Mouse (Mus musculus): ENCODE results near the gene Rgs3.

Gene Rgs3

GRCm38 (mm10) chr4:62720861-62721260 lies 161.2 kb downstream of the Rgs3 start:
- no peak for DNase-seq (ENCODE audit: low read depth, low spot score)

- no peak for DNase-seq (ENCODE audit: low read depth, low spot score)
Observed at GRCm38 (mm10) chr4:62722021-62722426, 162.4 kb downstream of the Rgs3 start.

- no peak for DNase-seq (ENCODE audit: low read depth, low spot score)
Observed at GRCm38 (mm10) chr4:62723795-62724194, 164.1 kb downstream of the Rgs3 start.

DNA sequence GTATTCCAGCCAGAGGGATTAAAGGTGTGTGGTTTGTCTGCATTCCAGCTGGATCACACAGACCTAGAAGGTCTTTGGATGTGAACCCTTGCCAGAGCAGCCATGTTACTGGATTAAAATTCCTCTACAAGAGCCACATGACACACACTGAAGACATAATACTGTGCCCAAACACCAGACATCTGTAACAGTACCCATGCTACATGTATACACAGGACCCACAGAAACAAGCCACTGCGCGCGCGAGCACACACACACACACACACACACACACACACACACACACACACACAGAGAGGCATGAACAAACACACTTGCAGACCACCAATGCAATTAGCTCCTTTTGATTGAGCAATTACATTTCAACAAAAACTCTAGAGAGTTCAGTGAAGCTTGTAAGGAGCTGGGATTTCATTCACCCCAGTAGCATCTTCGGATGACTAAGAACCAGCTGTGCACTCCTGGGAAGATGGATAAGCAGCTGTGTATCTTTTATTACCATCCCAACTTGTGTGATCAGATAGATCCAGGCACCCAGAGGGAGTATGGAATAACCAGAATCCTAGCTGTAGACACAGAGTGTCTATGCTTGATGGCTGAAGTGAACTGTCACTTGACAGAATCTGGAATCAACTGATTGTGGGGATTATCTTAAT lies 166.8 kb downstream of the Rgs3 start:
- DNase-seq (ENCODE audit: low read depth, low spot score) = no peak

DNA sequence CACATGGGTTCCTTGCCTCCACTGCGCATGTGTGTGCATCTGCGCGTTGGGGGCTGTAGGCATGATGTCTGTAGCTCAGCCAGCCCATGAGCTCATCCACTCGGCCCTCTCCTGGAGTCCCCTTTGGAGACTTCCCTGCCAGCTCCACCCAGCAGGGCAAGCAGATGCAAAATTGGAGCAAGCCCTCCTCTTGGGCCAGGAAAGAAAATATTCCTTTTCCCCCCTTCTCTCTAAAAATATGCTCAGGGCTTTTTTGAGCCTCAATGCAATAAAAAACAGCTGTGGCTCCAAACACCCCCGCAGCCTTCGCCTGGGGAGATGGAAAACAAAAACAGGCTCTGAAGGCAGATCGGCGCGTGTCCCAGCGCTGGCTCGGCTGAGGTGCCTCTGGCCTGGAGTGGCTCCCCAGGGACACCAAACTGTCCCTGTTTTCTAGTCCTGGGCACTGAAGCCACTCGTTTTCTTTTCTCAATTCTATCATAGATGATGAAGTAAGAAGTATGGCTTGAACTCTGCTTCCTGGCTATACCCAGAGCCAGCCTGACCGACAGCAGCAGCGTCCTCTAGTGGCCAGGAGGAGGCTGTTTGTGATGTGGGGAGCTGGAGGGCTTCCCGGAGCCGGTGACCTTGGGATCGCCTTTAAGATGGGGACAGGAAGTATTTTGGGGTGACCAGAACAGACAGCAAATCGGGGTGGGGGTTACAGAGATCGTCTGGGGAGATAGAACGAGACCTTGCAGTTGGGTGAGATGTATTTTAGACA lies 168.1 kb downstream of the Rgs3 start:
- no peak for DNase-seq (ENCODE audit: low read depth, low spot score)

- no peak for DNase-seq (ENCODE audit: low read depth, low spot score)
Observed at GRCm38 (mm10) chr4:62728471-62728870, 168.8 kb downstream of the Rgs3 start.

DNA sequence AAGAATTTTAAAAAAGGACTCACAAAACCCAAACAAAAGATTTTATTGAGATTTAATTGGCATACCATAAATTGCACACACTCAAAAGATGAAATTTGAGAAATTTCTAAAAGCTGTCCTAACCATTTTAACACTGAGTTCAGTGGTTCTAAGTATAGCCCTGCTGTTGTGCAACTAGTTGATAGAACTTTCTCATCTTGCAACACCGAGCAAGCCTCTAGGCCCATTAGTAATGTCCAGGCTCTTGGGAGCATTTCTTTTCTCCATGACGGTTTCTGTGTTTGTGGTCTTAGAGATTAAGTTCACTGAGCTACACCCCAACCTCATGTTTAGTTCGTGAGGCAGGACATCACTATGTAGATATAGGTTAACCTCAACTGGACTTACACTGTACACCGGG lies 169.5 kb downstream of the Rgs3 start:
- DNase-seq (ENCODE audit: low read depth, low spot score) = no peak

DNA sequence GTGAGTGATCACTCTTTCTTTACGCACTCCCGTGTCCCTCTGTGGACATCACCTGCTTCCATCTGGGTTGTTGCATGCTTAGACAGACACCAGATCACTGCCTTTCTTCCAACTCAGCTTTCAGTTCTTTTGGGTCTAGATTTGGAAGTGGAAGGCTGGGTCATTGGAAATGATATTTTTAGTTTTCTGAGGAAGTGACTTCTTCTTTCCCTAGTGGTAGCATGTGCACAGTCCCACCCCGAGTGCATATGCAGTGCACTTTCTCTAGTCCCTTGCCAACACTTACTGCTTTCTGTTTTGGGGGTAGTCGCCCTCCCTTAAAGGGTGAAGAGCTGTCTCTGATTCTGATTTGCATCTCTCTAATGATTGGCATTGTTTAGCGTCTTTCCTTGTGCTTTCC lies 170.3 kb downstream of the Rgs3 start:
- DNase-seq (ENCODE audit: low read depth, low spot score) = no peak

- no peak for DNase-seq (ENCODE audit: low read depth, low spot score)
Observed at GRCm38 (mm10) chr4:62730861-62731260, 171.2 kb downstream of the Rgs3 start.

- no peak for DNase-seq (ENCODE audit: low read depth, low spot score)
Observed at GRCm38 (mm10) chr4:62731531-62732063, 171.9 kb downstream of the Rgs3 start.

DNA sequence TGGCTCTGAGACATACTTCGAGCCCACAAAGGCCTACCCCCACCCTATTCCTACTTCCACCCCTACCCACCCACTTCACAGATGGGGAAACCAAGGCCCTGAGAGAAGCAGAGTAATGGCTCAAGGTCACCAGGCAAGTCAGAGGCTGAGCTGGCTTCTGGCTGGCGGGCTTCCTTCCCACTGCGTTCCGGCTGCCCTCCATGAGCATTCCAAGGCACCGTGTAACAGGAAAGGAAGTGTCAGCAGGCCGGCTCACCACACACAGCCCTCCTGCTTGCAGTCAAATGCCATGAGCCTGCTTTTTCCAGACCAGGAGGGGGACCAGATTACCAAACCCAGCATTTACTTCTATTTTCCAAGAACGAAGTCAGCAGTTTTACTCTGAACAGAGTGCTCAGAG lies 172.4 kb downstream of the Rgs3 start:
- DNase-seq (ENCODE audit: low read depth, low spot score) = no peak

DNA sequence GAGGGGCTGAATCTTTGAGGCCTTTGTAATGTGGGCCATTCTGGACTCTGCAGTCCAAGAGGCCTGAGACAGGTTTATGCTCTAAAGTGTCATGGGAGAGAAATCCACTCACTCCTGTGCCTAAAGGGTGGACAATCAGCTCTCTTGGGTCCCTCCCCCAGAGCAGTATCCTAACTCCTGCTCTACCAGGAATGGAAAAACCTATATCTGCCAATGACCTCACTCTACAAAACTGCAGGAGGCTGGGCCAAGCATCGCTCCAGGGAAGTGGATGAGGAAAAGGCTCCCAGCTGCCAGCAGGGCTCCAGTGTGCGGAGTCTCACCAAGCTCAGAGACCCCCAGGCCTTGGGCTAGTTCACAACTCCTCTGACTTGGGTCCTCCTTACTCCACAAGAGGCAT lies 173.2 kb downstream of the Rgs3 start:
- no peak for DNase-seq (ENCODE audit: low read depth, low spot score)

DNA sequence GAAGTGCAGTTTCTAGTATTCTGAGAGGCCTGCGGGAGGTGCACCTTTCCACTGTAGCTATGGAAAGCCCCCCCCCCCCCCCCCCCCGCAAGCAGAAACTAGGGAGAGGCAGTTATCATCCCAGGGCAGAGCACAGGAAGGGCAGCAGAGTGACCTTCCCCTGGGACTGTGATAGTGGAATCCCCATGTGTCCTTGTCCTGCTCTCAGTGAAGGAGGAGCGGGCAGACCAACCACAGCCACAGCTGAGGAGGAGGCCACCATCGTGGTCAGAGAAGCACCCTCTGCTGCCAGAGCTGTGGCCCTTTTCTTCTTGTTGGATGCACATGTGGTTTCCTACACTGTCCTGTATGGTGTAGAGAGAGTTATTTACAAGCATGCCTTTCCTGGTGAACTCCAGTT lies 174.3 kb downstream of the Rgs3 start:
- no peak for DNase-seq (ENCODE audit: low read depth, low spot score)

DNA sequence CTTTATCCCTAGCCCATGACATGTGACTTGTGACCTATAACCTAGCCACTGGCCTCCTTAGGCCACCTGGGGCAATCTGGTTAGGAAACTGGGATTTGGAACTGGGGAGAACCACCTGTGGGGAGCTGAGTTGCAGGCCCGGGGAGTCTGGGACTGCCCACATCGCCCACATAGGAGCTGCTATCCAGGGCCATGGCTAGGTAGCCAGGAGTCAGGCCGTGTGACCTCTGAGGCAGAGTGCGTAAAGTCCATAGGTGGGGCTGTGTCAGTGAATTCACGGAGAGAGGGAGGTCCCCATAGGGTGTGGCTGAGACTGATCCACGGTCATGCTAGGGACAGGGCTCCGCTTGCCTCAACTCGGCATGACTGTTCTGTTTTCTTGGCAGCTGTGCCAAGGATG lies 175.6 kb downstream of the Rgs3 start:
- DNase-seq (ENCODE audit: low read depth, low spot score) = no peak

DNA sequence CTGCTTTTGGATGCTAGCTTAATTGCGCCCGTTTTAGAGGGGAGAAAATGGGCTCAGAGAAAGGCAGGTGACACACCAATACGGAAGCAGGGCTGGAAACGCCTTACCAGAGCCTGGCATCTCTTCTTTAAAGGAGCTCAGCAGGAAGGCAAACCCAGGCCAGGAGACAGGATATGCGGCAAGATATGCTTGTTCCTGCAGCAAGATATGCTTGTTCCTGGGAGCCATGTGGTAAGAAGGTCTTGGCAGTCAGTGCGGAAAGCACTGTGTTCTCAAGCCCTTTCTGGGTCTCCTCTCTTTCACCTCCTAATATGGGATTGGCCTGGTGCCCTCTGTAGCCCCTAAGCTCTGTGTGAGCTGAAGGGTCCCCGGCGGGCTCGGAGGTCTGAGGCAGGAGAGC lies 176.2 kb downstream of the Rgs3 start:
- no peak for DNase-seq (ENCODE audit: low read depth, low spot score)

DNA sequence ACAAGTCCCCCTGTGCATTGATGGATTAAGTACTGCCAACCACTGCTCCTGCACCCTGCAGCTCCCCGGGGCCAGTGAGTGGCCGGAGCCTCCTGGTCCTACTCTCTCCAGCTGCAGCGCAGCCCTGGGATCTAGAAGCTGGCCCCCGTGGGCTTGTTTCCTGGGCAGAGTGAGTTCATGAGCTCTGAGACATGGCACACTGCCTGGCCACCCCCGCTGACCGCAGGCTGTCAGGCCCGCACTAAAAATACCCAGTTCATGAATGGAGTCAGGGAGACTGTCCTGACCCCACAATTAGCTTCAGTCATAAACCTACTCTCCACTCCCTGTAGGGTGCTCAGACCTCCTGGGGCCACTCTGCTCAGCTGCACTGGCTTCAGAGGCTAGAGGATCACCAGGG lies 176.8 kb downstream of the Rgs3 start:
- no peak for DNase-seq (ENCODE audit: low read depth, low spot score)

GRCm38 (mm10) chr4:62736904-62737303 lies 177.3 kb downstream of the Rgs3 start:
- no peak for DNase-seq (ENCODE audit: low read depth, low spot score)

DNA sequence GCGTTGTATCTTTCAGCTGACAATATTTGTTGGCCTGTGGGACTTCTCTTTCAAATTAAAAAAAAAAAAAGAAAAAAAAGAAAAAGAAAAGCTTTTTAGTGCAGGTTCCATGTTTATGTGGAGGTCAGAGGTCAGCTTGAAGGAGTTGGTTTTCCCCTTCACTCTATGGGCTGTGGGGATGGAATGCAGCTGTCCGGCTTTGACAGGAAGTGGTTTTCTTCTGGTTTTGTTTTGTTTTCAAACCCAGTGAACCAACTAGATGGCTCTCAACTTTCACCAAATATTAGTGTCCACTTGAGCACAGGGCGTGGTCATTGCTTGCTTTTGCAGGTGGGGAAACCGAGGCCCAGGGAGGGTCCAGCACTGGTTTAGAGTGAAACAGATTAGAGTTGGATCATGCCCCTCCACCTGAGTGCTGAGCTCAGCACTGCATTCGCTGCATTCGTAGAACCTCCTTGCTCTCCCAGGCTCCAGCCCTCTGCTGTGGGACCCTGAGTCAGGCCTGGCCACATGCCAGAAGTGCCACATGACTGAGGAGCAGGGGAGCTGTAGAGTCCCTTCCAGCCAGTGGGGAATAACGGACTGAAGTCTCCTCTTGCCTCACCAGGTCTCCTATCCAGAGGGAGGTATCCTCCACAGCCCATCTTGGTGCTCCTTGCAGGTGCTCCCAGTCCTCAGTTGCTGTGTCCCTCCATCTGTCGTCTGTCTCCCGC lies 178.5 kb downstream of the Rgs3 start:
- no peak for DNase-seq (ENCODE audit: low read depth, low spot score)

- no peak for DNase-seq (ENCODE audit: low read depth, low spot score)
Observed at GRCm38 (mm10) chr4:62738996-62739395, 179.3 kb downstream of the Rgs3 start.

- no peak for DNase-seq (ENCODE audit: low read depth, low spot score)
Observed at GRCm38 (mm10) chr4:62739591-62739990, 179.9 kb downstream of the Rgs3 start.

DNA sequence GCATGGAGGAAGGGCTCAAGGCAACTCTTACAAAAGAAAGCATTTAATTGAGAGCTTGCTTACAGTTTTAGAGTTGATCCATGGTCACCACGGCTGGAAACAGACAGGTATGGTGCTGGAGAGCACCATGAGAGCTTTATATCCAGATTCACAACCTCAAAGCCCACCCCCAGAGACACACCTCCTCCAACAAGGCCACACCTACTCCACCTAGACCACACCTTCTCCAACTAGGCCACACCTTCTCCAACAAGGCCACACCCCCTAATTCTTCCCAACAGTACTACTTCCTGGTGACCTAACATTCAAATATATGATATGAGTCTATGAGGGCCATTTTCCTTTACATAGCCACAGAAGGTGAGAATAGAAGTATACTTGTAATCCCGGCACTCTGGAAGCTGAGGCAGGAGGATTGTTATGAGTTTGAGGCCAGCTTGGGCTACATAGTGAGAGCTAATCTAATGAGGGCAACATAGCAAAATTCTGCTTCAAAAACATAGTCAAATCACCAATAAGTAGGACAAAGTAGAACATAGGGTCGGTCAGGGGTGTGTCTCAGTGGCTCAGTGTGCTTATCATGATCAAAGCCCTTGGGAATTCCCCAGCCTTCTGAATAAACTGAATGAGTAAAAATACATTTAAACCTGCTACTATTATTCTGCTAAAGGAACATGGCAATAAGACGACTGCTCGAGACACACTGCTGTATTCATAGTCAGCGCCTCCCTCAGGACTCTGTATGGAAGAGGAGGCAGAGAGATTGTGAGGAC lies 180.8 kb downstream of the Rgs3 start:
- no peak for DNase-seq (ENCODE audit: low read depth, low spot score)

GRCm38 (mm10) chr4:62741055-62741453 lies 181.4 kb downstream of the Rgs3 start:
- DNase-seq (ENCODE audit: low read depth, low spot score) = no peak
